Mouse (Mus musculus): ENCODE results near the gene Bin2.

DNA sequence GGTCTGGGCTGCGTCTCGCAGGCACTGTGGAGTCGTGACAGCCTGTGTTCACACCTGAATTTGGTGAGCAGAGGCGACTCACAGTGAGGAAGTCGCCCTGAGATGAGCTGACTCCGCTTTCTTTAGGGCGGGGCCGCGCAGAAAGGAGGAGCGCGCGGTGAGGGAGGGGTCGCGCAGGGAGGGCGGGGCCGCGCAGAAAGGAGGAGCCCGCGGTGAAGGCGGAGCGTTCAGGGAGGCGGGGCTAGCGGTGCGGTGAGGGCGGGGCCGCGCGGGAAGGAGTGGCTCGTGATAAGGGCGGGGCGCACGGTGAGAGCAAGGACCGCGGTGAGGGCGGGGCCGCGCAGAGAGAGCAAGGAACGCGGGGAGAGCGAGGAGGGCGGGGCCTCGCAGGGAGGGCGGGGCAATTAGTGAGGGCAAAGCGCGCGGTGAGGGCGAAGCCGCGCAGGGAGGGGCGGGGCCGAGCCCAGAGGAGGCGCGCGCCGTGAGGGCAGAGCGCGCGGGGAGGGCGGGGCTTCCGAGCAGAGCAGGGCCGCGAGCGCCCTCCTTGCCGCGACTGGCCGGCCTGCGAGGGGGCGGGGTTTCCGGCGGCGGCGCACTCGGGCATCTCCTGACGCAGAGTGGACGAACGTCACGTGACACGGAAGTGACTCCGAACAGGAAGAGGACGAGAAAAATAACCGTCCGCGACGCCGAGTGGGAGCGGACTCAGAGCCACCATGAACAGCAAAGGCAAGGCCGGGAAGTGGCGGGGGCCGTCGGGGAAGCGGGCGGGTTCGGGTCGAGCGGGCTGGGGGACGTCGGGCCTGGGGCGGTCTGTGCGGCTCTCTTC, 54.1 kb downstream of the Bin2 start, which contains the start of gene Dazap2:
- TF ChIP-seq POLR2A (IDR thresholded peaks at IDR 0.05; ENCODE audit: borderline replicate concordance, extremely low read depth, low read depth, low read length), result peak; percentile 97
- TF ChIP-seq CTCF (IDR thresholded peaks at IDR 0.05; ENCODE audit: insufficient read depth, low read length), result no peak
